In genomic region chr1:177040058-177040457, GRCm38 (mm10) we compare ENCODE assay signal across 23 mouse cellular contexts.
DNase-seq lines count a peak whose midpoint lies in the region; ATAC-seq and TF ChIP-seq lines count a peak whose summit lies in the region.
"Had no signal": no experiment of that assay in that cellular context is flagged by ENCODE, and none has a peak within 500 bp of the region (broad histone marks: within the 10 kb centered on the region; RNA-seq: fewer than 3 reads in every experiment).

No protein-coding gene starts in this region.

- no peak for TF ChIP-seq CTCF in layer of hippocampus, adult 2 months (conservative IDR thresholded peaks at IDR 0.05)
- no peak for TF ChIP-seq CTCF in stomach, postnatal 0 days (IDR thresholded peaks at IDR 0.05; ENCODE audit: low read depth)

- H3K9ac ChIP-seq in stomach, embryonic 14.5 days (replicated peaks; ENCODE audit: low read depth, low read length): no peak overlapping the region
- no peak overlapping the region for H3K9ac ChIP-seq in stomach, postnatal 0 days (ENCODE audit: low read length)
- H3K9ac ChIP-seq: heart, embryonic 12.5 days; limb, embryonic 13.5 days; liver, embryonic 15.5 days; neural tube, embryonic 13.5 days had no signal

- H3K36me3 ChIP-seq in stomach, embryonic 14.5 days (ENCODE audit: control insufficient read depth, insufficient read depth, low read length): no peaks in the 10 kb centered on the region
- H3K36me3 ChIP-seq in stomach, postnatal 0 days (ENCODE audit: control insufficient read depth, insufficient read depth, low read length): no peaks in the 10 kb centered on the region
- H3K36me3 ChIP-seq: embryonic facial prominence, embryonic 10.5 days; G1E; heart, embryonic 12.5 days; limb, embryonic 13.5 days; liver, embryonic 15.5 days; neural tube, embryonic 13.5 days had no signal

- H3K27ac ChIP-seq in layer of hippocampus, adult 2 months: peak overlapping the region; percentile 82
- H3K27ac ChIP-seq in stomach, embryonic 14.5 days (ENCODE audit: low read length): peak overlapping the region; percentile 29; the same call in 1 of the 2 replicates
- no peak overlapping the region for H3K27ac ChIP-seq in stomach, postnatal 0 days (replicated peaks)
- H3K27ac ChIP-seq: embryonic facial prominence, embryonic 10.5 days; kidney, postnatal 0 days; limb, embryonic 13.5 days; liver, embryonic 15.5 days; macrophage; neural tube, embryonic 13.5 days had no signal

- WGBS in stomach, embryonic 14.5 days: 35% methylated on average over 4 of the region's 4 CpGs
- WGBS in stomach, postnatal 0 days: 45% methylated on average over 4 of the region's 4 CpGs

- H3K4me3 ChIP-seq in layer of hippocampus, adult 2 months: no peak overlapping the region
- H3K4me3 ChIP-seq in stomach, embryonic 14.5 days (ENCODE audit: low read depth, low read length): no peak overlapping the region
- H3K4me3 ChIP-seq in stomach, postnatal 0 days (ENCODE audit: low read depth, low read length): no peak overlapping the region
- H3K4me3 ChIP-seq: embryonic facial prominence, embryonic 10.5 days; heart, embryonic 12.5 days; limb, embryonic 13.5 days; liver, embryonic 15.5 days; neural tube, embryonic 13.5 days had no signal

- H3K27me3 ChIP-seq in stomach, embryonic 14.5 days (ENCODE audit: control insufficient read depth, insufficient read depth, low read length): no peaks in the 10 kb centered on the region
- H3K27me3 ChIP-seq in stomach, postnatal 0 days (ENCODE audit: control insufficient read depth, insufficient read depth, low read length): no peaks in the 10 kb centered on the region
- H3K27me3 ChIP-seq: heart, embryonic 12.5 days; limb, embryonic 13.5 days; liver, embryonic 15.5 days; neural tube, embryonic 13.5 days had no signal

- peak; percentile 30 for DNase-seq in embryo, embryonic 10.5 days (ENCODE audit: low spot score)
- no peak for DNase-seq in embryo, embryonic 9.5 days (ENCODE audit: extremely low spot score)
- DNase-seq in layer of hippocampus, adult 2 months (ENCODE audit: low spot score in 2 of 2): no peak
- DNase-seq in layer of hippocampus, adult 8-10 months (ENCODE audit: low spot score in 2 of 2): no peak
- DNase-seq in stomach, postnatal 0 days (ENCODE audit: low spot score): no peak
- DNase-seq in layer of hippocampus, adult 11-12 months (ENCODE audit: low spot score): no peak
- no peak for DNase-seq in natural killer cell, adult 2 months (ENCODE audit: low spot score in 2 of 2)
- DNase-seq: adrenal gland, adult 2 months; cerebellum, postnatal 10 days; gastrocnemius, postnatal 25 days; heart, postnatal 36 days; spleen, adult 18-20 months; thymus, postnatal 25 days had no signal

- H3K4me1 ChIP-seq in stomach, embryonic 14.5 days (ENCODE audit: control insufficient read depth, insufficient read depth, low read length): no peaks in the 10 kb centered on the region
- no peaks in the 10 kb centered on the region for H3K4me1 ChIP-seq in stomach, postnatal 0 days (replicated peaks; ENCODE audit: control insufficient read depth, insufficient read depth)
- H3K4me1 ChIP-seq: embryonic facial prominence, embryonic 10.5 days; limb, embryonic 13.5 days; liver, embryonic 15.5 days; neural tube, embryonic 13.5 days had no signal

- H3K9me3 ChIP-seq in stomach, embryonic 14.5 days (ENCODE audit: control insufficient read depth, low read depth, low read length): no peaks in the 10 kb centered on the region
- H3K9me3 ChIP-seq in stomach, postnatal 0 days (ENCODE audit: control insufficient read depth, low read length): no peaks in the 10 kb centered on the region
- H3K9me3 ChIP-seq: embryonic facial prominence, embryonic 10.5 days; G1E; heart, embryonic 12.5 days; limb, embryonic 13.5 days; liver, embryonic 15.5 days; neural tube, embryonic 13.5 days had no signal

- H3K4me2 ChIP-seq in stomach, embryonic 14.5 days (replicated peaks; ENCODE audit: low read depth, low read length): no peak overlapping the region
- H3K4me2 ChIP-seq in stomach, postnatal 0 days (replicated peaks; ENCODE audit: low read depth): no peak overlapping the region
- H3K4me2 ChIP-seq: heart, embryonic 12.5 days; limb, embryonic 13.5 days; liver, embryonic 15.5 days; neural tube, embryonic 13.5 days had no signal

- no peak for ATAC-seq in stomach, embryonic 14.5 days (ENCODE audit: insufficient number of reproducible peaks, insufficient read depth, low FRiP score, low read depth)
- no peak for ATAC-seq in stomach, postnatal 0 days (ENCODE audit: low FRiP score, low TSS enrichment)
- ATAC-seq: CD4-positive, CD25-positive, alpha-beta regulatory T cell, adult 4 months had no signal

- no peak for TF ChIP-seq EP300 in stomach, postnatal 0 days (optimal IDR thresholded peaks at IDR 0.05)
